Mouse (Mus musculus) heart, postnatal 0 days (tissue): ENCODE measurements at regions not wholly inside any gene's neighbourhood (a gene's known extent, or its start where the extent isn't known, plus 50 kb on each side); places are given as distances from the start of the nearest gene placed in this dataset.
"Not testable (repeated sequence)": the region's sequence is repeated elsewhere in the genome, so short reads cannot be mapped to it uniquely, and the experiment has no call there.

Experiments
- ATAC-seq: fragments of 200-750 bp; cut with Nextera tagmentation; 2 replicates; pipeline ENCODE4 v1.8.0; 2017; ENCODE audit warnings: low read depth, moderate number of reproducible peaks, moderate library complexity; ENCODE audit not compliant: insufficient read depth
- DNase-seq: peaks from one replicate; pipeline ENCODE4 v3.0.0-alpha.2; 2016; ENCODE audit warnings: low spot score
- H3K27ac ChIP-seq: fragments of 300-500 bp; sonication (generic); 2 replicates; pipeline ENCODE4 v1.5.1; 2014; ENCODE audit warnings: low read depth, mild to moderate bottlenecking
- H3K27me3 ChIP-seq: fragments of 300-500 bp; sonication (generic); 2 replicates; pipeline ENCODE4 v1.6.1; 2014; ENCODE audit warnings: low read length, mixed read lengths; ENCODE audit not compliant: control insufficient read depth, insufficient read depth
- H3K36me3 ChIP-seq: fragments of 300-500 bp; sonication (generic); replicated peaks from 2 replicates; pipeline ENCODE4 v1.6.1; 2014; ENCODE audit warnings: low read length, mixed read lengths; ENCODE audit not compliant: control insufficient read depth, insufficient read depth
- H3K4me1 ChIP-seq: fragments of 300-500 bp; sonication (generic); 2 replicates; pipeline ENCODE4 v1.6.1; 2014; ENCODE audit warnings: antibody characterized with exemption; ENCODE audit not compliant: control insufficient read depth, insufficient read depth
- H3K4me2 ChIP-seq: fragments of 300-500 bp; sonication (generic); 2 replicates; pipeline ENCODE4 v1.6.1; 2014; ENCODE audit warnings: low read depth, mild to moderate bottlenecking, low read length, moderate library complexity
- H3K4me3 ChIP-seq: fragments of 300-500 bp; sonication (generic); 2 replicates; pipeline ENCODE4 v1.5.1; 2014; ENCODE audit warnings: low read depth, low read length
- H3K9ac ChIP-seq: fragments of 300-500 bp; sonication (generic); replicated peaks from 2 replicates; pipeline ENCODE4 v1.6.1; 2014; ENCODE audit warnings: low read depth, low read length, mixed read lengths
- H3K9me3 ChIP-seq: fragments of 300-500 bp; sonication (generic); replicated peaks from 2 replicates; pipeline ENCODE4 v1.6.1; 2016; ENCODE audit warnings: low read length; ENCODE audit not compliant: control insufficient read depth
- CTCF ChIP-seq: IDR thresholded peaks from 2 replicates; pipeline ENCODE4 v1.5.1; 2016; ENCODE audit warnings: antibody characterized with exemption, control low read depth, low read depth
- EP300 ChIP-seq: IDR thresholded peaks from 2 replicates; pipeline ENCODE4 v1.6.1; 2016; ENCODE audit warnings: antibody characterized with exemption, low read depth
- WGBS: fragments of 180-500 bp; shearing (Covaris S2); extraction: QIAGEN DNeasy Blood & Tissue Kit; methylation state at CpG from one replicate; pipeline ENCODE4 v1.1.7; 2014; 5-methylcytosine and 5-hydroxymethylcytosine counted together

- DNase-seq (no peak), ATAC-seq (no peak)
- H3K36me3 ChIP-seq: no peaks in the 10 kb centered on the region
- H3K4me3 ChIP-seq: no peak overlapping the region
- TF ChIP-seq EP300 (no peak), CTCF (no peak)
- 55% methylated on average over 1 of the region's 1 CpGs for WGBS
- H3K27me3 ChIP-seq: no peaks in the 10 kb centered on the region
- H3K27ac ChIP-seq: no peak overlapping the region
- H3K9me3 ChIP-seq: no peaks in the 10 kb centered on the region
- H3K4me2 ChIP-seq: no peak overlapping the region
- no peak overlapping the region for H3K9ac ChIP-seq
- no peaks in the 10 kb centered on the region for H3K4me1 ChIP-seq
These were observed 120.4 kb upstream of the Pcsk1 start for GRCm38 (mm10) chr13:74969244-74969643.

GRCm38 (mm10) chr13:74955876-74956275, 133.8 kb upstream of the Pcsk1 start:
- no peak overlapping the region for H3K4me2 ChIP-seq
- TF ChIP-seq CTCF (no peak), EP300 (no peak)
- no peak overlapping the region for H3K27ac ChIP-seq
- DNase-seq (no peak), ATAC-seq (no peak)
- H3K4me1 ChIP-seq: no peaks in the 10 kb centered on the region
- no peaks in the 10 kb centered on the region for H3K9me3 ChIP-seq
- H3K27me3 ChIP-seq: no peaks in the 10 kb centered on the region
- WGBS: 76% methylated on average over 1 of the region's 1 CpGs
- H3K9ac ChIP-seq: no peak overlapping the region
- H3K36me3 ChIP-seq: no peaks in the 10 kb centered on the region
- no peak overlapping the region for H3K4me3 ChIP-seq

- not testable (repeated sequence) for H3K4me3 ChIP-seq, DNase-seq, H3K4me1 ChIP-seq, H3K4me2 ChIP-seq, H3K27me3 ChIP-seq, H3K9ac ChIP-seq, ATAC-seq, H3K36me3 ChIP-seq, H3K9me3 ChIP-seq, H3K27ac ChIP-seq
- 29% methylated on average over 2 of the region's 2 CpGs for WGBS
These were observed 105.0 kb upstream of the Cast start for GRCm38 (mm10) chr13:74913655-74914054.

- no peak for ATAC-seq
- H3K4me2 ChIP-seq: no peak overlapping the region
- no peak for DNase-seq
- TF ChIP-seq CTCF: no peak
- no peak for TF ChIP-seq EP300
- no peaks in the 10 kb centered on the region for H3K4me1 ChIP-seq
- no peak overlapping the region for H3K27ac ChIP-seq
- no peaks in the 10 kb centered on the region for H3K27me3 ChIP-seq
- WGBS: 72% methylated on average over 1 of the region's 1 CpGs
- H3K4me3 ChIP-seq: no peak overlapping the region
- H3K9ac ChIP-seq: no peak overlapping the region
- no peaks in the 10 kb centered on the region for H3K36me3 ChIP-seq
- no peaks in the 10 kb centered on the region for H3K9me3 ChIP-seq
These were observed 94.8 kb upstream of the Cast start for GRCm38 (mm10) chr13:74903213-74904055.

- DNase-seq (no peak), ATAC-seq (no peak)
- Histone ChIP-seq H3K9me3 (no peaks in the 10 kb centered on the region), H3K27ac (no peak overlapping the region), H3K36me3 (no peaks in the 10 kb centered on the region), H3K4me3 (no peak overlapping the region), H3K4me1 (no peaks in the 10 kb centered on the region), H3K27me3 (no peaks in the 10 kb centered on the region), H3K9ac (no peak overlapping the region), H3K4me2 (no peak overlapping the region)
- WGBS: 73% methylated on average over 8 of the region's 8 CpGs
- TF ChIP-seq CTCF (no peak), EP300 (no peak)
These were observed 81.4 kb upstream of the Cast start for GRCm38 (mm10) chr13:74889859-74890469.

GRCm38 (mm10) chr13:74867720-74868119, 59.1 kb upstream of the Cast start:
- TF ChIP-seq EP300 (no peak), CTCF (no peak)
- no peak for ATAC-seq
- WGBS: 70% methylated on average over 1 of the region's 1 CpGs

More at GRCm38 (mm10) chr13:74867720-74868119, 59.1 kb upstream of the Cast start:
- no peaks in the 10 kb centered on the region for H3K36me3 ChIP-seq
- H3K9me3 ChIP-seq: no peaks in the 10 kb centered on the region
- no peaks in the 10 kb centered on the region for H3K4me1 ChIP-seq
- no peak overlapping the region for H3K4me3 ChIP-seq
- DNase-seq: no peak
- no peak overlapping the region for H3K9ac ChIP-seq
- no peaks in the 10 kb centered on the region for H3K27me3 ChIP-seq
- no peak overlapping the region for H3K27ac ChIP-seq
- H3K4me2 ChIP-seq: no peak overlapping the region
